Mouse (Mus musculus) C2C12 (cell line): ENCODE measurements at regions not wholly inside any gene's neighbourhood (a gene's known extent, or its start where the extent isn't known, plus 50 kb on each side); places are given as distances from the start of the nearest gene placed in this dataset.

Experiments
- CTCF ChIP-seq: IDR thresholded peaks from one replicate; pipeline ENCODE4 v1.5.1; 2011; ENCODE audit not compliant: control insufficient read depth, insufficient read depth, insufficient read length
- MYOG ChIP-seq: IDR thresholded peaks from one replicate; pipeline ENCODE4 v1.6.1; 2011; ENCODE audit not compliant: control insufficient read depth, insufficient read length; ENCODE audit errors: extremely low read depth
- USF1 ChIP-seq: IDR thresholded peaks from one replicate; pipeline ENCODE4 v1.6.1; 2011; ENCODE audit warnings: low read depth, mild to moderate bottlenecking, control low read depth, moderate library complexity

DNA sequence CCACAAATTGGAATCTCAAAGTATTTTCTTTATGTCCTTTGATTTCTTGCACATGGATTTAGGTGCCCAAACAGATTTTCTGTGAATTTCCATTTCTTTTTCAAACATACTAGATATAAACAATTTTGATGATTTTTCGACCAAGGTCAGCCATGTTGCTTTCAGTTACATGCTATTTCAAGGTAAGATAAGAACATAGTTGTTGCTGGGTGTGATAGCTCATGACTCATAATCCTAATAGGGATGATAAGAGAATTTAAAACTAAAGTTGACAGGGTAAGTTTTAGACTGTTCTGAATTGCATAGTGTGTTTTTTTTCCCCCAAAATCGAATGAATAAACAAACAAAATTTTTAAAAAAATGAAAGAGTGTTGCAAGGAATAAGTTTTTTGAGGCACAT, 579.9 kb upstream of the Zfp960 start:
- TF ChIP-seq CTCF (no peak), MYOG (no peak), USF1 (no peak)
